In the genomic region with DNA sequence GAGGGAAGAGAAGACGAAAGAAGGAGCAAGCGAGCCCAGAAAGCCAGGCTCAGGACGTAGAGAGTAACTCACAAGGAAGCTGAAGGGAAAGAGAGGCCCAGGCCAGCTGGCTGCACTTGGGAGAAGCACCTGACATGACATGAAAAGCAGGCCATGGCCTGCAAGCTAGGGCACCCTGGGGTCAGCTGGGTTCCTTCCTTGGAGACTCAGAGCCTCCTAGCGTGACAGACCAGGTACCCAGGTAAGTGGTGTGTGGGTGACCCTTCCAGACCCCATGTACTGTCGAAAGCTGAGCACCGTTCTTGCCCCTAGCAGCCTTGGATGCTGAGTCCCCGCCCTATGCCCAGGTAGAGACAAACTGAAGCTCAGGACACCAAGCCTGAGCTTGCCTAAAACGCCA, we compare ENCODE assay signal across 21 mouse cellular contexts. TPM values are rescaled to one million over a fixed set of nuclear protein-coding genes. Genes with fewer than 3 reads are reported as not detected.
DNase-seq lines count a peak whose midpoint lies in the region; ATAC-seq and TF ChIP-seq lines count a peak whose summit lies in the region.
"Had no signal": no experiment of that assay in that cellular context is flagged by ENCODE, and none has a peak within 500 bp of the region (broad histone marks: within the 10 kb centered on the region; RNA-seq: fewer than 3 reads in every experiment).

No protein-coding gene starts in this region.

- H3K4me3 ChIP-seq in erythroblast, embryonic 14.5 days (replicated peaks): peak overlapping the region; percentile 15
- H3K4me3 ChIP-seq in kidney, embryonic 16.5 days (ENCODE audit: low read length): no peak overlapping the region
- no peak overlapping the region for H3K4me3 ChIP-seq in embryonic facial prominence, embryonic 10.5 days
- no peak overlapping the region for H3K4me3 ChIP-seq in liver, postnatal 0 days (ENCODE audit: low read depth, low read length)
- H3K4me3 ChIP-seq: intestine, embryonic 15.5 days; midbrain, embryonic 12.5 days had no signal

- no peak for TF ChIP-seq CTCF in liver, postnatal 0 days (IDR thresholded peaks at IDR 0.05; ENCODE audit: low read depth)

- ATAC-seq in erythroblast, adult 5-6 weeks (replicated peaks; ENCODE audit: low FRiP score, poor library complexity, severe bottlenecking): no peak
- ATAC-seq in kidney, embryonic 16.5 days (ENCODE audit: low FRiP score, low TSS enrichment): no peak
- ATAC-seq in liver, postnatal 0 days: no peak
- ATAC-seq: CD4-positive, CD25-positive, alpha-beta regulatory T cell, adult 4 months; forebrain, postnatal 0 days; intestine, embryonic 15.5 days had no signal

- DNase-seq in kidney, adult 11 months: no peak
- no peak for DNase-seq in embryonic facial prominence, embryonic 10.5 days (ENCODE audit: low spot score)
- DNase-seq in liver, postnatal 0 days: no peak
- no peak for DNase-seq in cerebellum, postnatal 25 days
- DNase-seq in spleen, adult 18-20 months: no peak
- DNase-seq: adrenal gland, adult 2 months; cerebellum, postnatal 14 days; forebrain, postnatal 0 days; heart, postnatal 10 days; lung, postnatal 14 days; right cerebral cortex, postnatal 4 days had no signal

- 84% methylated on average over 8 of the region's 8 CpGs for WGBS in kidney, embryonic 16.5 days
- WGBS in embryonic facial prominence, embryonic 10.5 days: 80% methylated on average over 8 of the region's 8 CpGs
- 87% methylated on average over 8 of the region's 8 CpGs for WGBS in liver, postnatal 0 days (ENCODE audit: insufficient replicate concordance)

- H3K36me3 ChIP-seq in erythroblast, embryonic 14.5 days (ENCODE audit: control insufficient read depth): peaks cover 80% of the 10 kb centered on the region
- H3K36me3 ChIP-seq in kidney, embryonic 16.5 days (ENCODE audit: insufficient read depth, low read length): no peaks in the 10 kb centered on the region
- H3K36me3 ChIP-seq in embryonic facial prominence, embryonic 10.5 days (replicated peaks): no peaks in the 10 kb centered on the region
- H3K36me3 ChIP-seq in liver, postnatal 0 days (replicated peaks; ENCODE audit: insufficient read depth, low read length): no peaks in the 10 kb centered on the region
- H3K36me3 ChIP-seq: G1E; intestine, embryonic 15.5 days; midbrain, embryonic 12.5 days had no signal

- no peaks in the 10 kb centered on the region for H3K27me3 ChIP-seq in erythroblast, embryonic 14.5 days (ENCODE audit: control insufficient read depth)
- H3K27me3 ChIP-seq in kidney, embryonic 16.5 days (ENCODE audit: insufficient read depth, low read length): no peaks in the 10 kb centered on the region
- peaks cover 17% of the 10 kb centered on the region for H3K27me3 ChIP-seq in embryonic facial prominence, embryonic 10.5 days (replicated peaks; ENCODE audit: low read depth, poor library complexity, severe bottlenecking)
- no peaks in the 10 kb centered on the region for H3K27me3 ChIP-seq in liver, postnatal 0 days (ENCODE audit: insufficient read depth, low read length)
- H3K27me3 ChIP-seq: intestine, embryonic 15.5 days had no signal

- no peaks in the 10 kb centered on the region for H3K9me3 ChIP-seq in erythroblast, embryonic 14.5 days (ENCODE audit: control insufficient read depth, low read length)
- H3K9me3 ChIP-seq in kidney, embryonic 16.5 days (ENCODE audit: low read length): no peaks in the 10 kb centered on the region
- H3K9me3 ChIP-seq in embryonic facial prominence, embryonic 10.5 days: no peaks in the 10 kb centered on the region
- no peaks in the 10 kb centered on the region for H3K9me3 ChIP-seq in liver, postnatal 0 days (ENCODE audit: low read length)
- H3K9me3 ChIP-seq: G1E; intestine, embryonic 15.5 days; midbrain, embryonic 12.5 days had no signal

- peak overlapping the region; percentile 35; the same call in 1 of the 2 replicates for H3K27ac ChIP-seq in kidney, embryonic 16.5 days (ENCODE audit: low read length)
- peak overlapping the region; percentile 10; the same call in 1 of the 2 replicates for H3K27ac ChIP-seq in embryonic facial prominence, embryonic 10.5 days (replicated peaks)
- H3K27ac ChIP-seq in liver, postnatal 0 days (ENCODE audit: low read depth): no peak overlapping the region
- H3K27ac ChIP-seq: hindbrain, embryonic 14.5 days; intestine, embryonic 15.5 days; midbrain, embryonic 12.5 days had no signal

- H3K9ac ChIP-seq in kidney, embryonic 16.5 days (replicated peaks; ENCODE audit: low read length): no peak overlapping the region; the same call in 1 of the 2 replicates
- H3K9ac ChIP-seq in liver, postnatal 0 days (replicated peaks): peak overlapping the region; percentile 34; the same call in 1 of the 2 replicates
- H3K9ac ChIP-seq: forebrain, postnatal 0 days; hindbrain, embryonic 14.5 days; intestine, embryonic 15.5 days; midbrain, embryonic 12.5 days had no signal

- no peak overlapping the region for H3K4me2 ChIP-seq in kidney, embryonic 16.5 days (replicated peaks; ENCODE audit: low read depth, low read length)
- no peak overlapping the region; the same call in 1 of the 2 replicates for H3K4me2 ChIP-seq in liver, postnatal 0 days (ENCODE audit: low read depth, low read length)
- H3K4me2 ChIP-seq: hindbrain, embryonic 14.5 days; intestine, embryonic 15.5 days; midbrain, embryonic 12.5 days had no signal

- H3K4me1 ChIP-seq in erythroblast, embryonic 14.5 days (ENCODE audit: control insufficient read depth): peaks cover 96% of the 10 kb centered on the region
- peaks cover 29% of the 10 kb centered on the region for H3K4me1 ChIP-seq in kidney, embryonic 16.5 days (ENCODE audit: insufficient read depth, low read length)
- peaks cover 44% of the 10 kb centered on the region for H3K4me1 ChIP-seq in embryonic facial prominence, embryonic 10.5 days
- H3K4me1 ChIP-seq in liver, postnatal 0 days (ENCODE audit: insufficient read depth): peaks cover 62% of the 10 kb centered on the region

- TF ChIP-seq EP300 in liver, postnatal 0 days (IDR thresholded peaks at IDR 0.05; ENCODE audit: low read depth): no peak

RNA-seq across cellular contexts. Expression of a gene that starts 5.4 kb away (rescaled TPM):
- 6.8 and 7.1 TPM in 2 replicates for polyA plus RNA-seq in erythroblast, embryonic 14.5 days (2012)
- total RNA-seq in erythroblast, adult 5-6 weeks (2015; ENCODE audit: low replicate concordance): 18.0 and 21.7 TPM in 2 replicates
- 20.1 and 31.3 TPM in 2 replicates for total RNA-seq in erythroblast, adult 5-6 weeks (2017; ENCODE audit: low replicate concordance)
- 17.4 and 19.5 TPM in 2 replicates for polyA plus RNA-seq in kidney, embryonic 16.5 days (2015; fragmentation: Nextera tagmentation; extraction: Ambion mirVana)
- 4.7 and 5.1 TPM in 2 replicates for polyA plus RNA-seq in embryonic facial prominence, embryonic 10.5 days (2016; fragmentation: Nextera tagmentation; extraction: Ambion mirVana)
- polyA plus RNA-seq in liver, postnatal 0 days (2015; fragmentation: Nextera tagmentation; extraction: Ambion mirVana): 4.4 and 4.5 TPM in 2 replicates

RNA-seq across cellular contexts. Expression of a gene that starts 26.6 kb away (rescaled TPM):
- 0.02 TPM in 1 of 2 replicates, not detected in the other for polyA plus RNA-seq in erythroblast, embryonic 14.5 days (2012)
- total RNA-seq in erythroblast, adult 5-6 weeks (2015; ENCODE audit: low replicate concordance): not detected in 2 replicates
- not detected in 2 replicates for total RNA-seq in erythroblast, adult 5-6 weeks (2017; ENCODE audit: low replicate concordance)
- 0.06 and 0.09 TPM in 2 replicates for polyA plus RNA-seq in kidney, embryonic 16.5 days (2015; fragmentation: Nextera tagmentation; extraction: Ambion mirVana)
- not detected in 2 replicates for polyA plus RNA-seq in embryonic facial prominence, embryonic 10.5 days (2016; fragmentation: Nextera tagmentation; extraction: Ambion mirVana)
- polyA plus RNA-seq in liver, postnatal 0 days (2015; fragmentation: Nextera tagmentation; extraction: Ambion mirVana): 0.05 TPM in 2 replicates
- total RNA-seq: gastrocnemius, adult 8-10 months; heart, adult 8-10 months; heart, postnatal 10 days had no signal
- polyA plus RNA-seq: CD4-positive, CD25-positive, alpha-beta regulatory T cell, adult 4 months; midbrain, embryonic 12.5 days had no signal

RNA-seq across cellular contexts. Expression of a gene that starts 27.4 kb away (rescaled TPM):
- 0.37 and 0.42 TPM in 2 replicates for polyA plus RNA-seq in erythroblast, embryonic 14.5 days (2012)
- 4.8 and 5.0 TPM in 2 replicates for total RNA-seq in erythroblast, adult 5-6 weeks (2015; ENCODE audit: low replicate concordance)
- 11.2 and 20.9 TPM in 2 replicates for total RNA-seq in erythroblast, adult 5-6 weeks (2017; ENCODE audit: low replicate concordance)
- polyA plus RNA-seq in kidney, embryonic 16.5 days (2015; fragmentation: Nextera tagmentation; extraction: Ambion mirVana): 0.49 and 0.81 TPM in 2 replicates
- polyA plus RNA-seq in embryonic facial prominence, embryonic 10.5 days (2016; fragmentation: Nextera tagmentation; extraction: Ambion mirVana): 0.18 TPM in 1 of 2 replicates, not detected in the other
- 0.23 and 0.27 TPM in 2 replicates for polyA plus RNA-seq in liver, postnatal 0 days (2015; fragmentation: Nextera tagmentation; extraction: Ambion mirVana)
- total RNA-seq: gastrocnemius, adult 8-10 months had no signal
- polyA plus RNA-seq: CD4-positive, CD25-positive, alpha-beta regulatory T cell, adult 4 months; G1E; midbrain, embryonic 12.5 days had no signal

RNA-seq across cellular contexts. Expression of a gene that starts 53.3 kb away (rescaled TPM):
- 0.01 and 0.11 TPM in 2 replicates for polyA plus RNA-seq in erythroblast, embryonic 14.5 days (2012)
- total RNA-seq in erythroblast, adult 5-6 weeks (2015; ENCODE audit: low replicate concordance): 4.4 and 12.7 TPM in 2 replicates
- 2.8 and 7.0 TPM in 2 replicates for total RNA-seq in erythroblast, adult 5-6 weeks (2017; ENCODE audit: low replicate concordance)
- 15.2 and 18.5 TPM in 2 replicates for polyA plus RNA-seq in kidney, embryonic 16.5 days (2015; fragmentation: Nextera tagmentation; extraction: Ambion mirVana)
- polyA plus RNA-seq in embryonic facial prominence, embryonic 10.5 days (2016; fragmentation: Nextera tagmentation; extraction: Ambion mirVana): 20.4 and 21.8 TPM in 2 replicates
- 6.5 and 7.6 TPM in 2 replicates for polyA plus RNA-seq in liver, postnatal 0 days (2015; fragmentation: Nextera tagmentation; extraction: Ambion mirVana)
